Mouse (Mus musculus): ENCODE results near the gene Ulk3.

Gene Ulk3

DNA sequence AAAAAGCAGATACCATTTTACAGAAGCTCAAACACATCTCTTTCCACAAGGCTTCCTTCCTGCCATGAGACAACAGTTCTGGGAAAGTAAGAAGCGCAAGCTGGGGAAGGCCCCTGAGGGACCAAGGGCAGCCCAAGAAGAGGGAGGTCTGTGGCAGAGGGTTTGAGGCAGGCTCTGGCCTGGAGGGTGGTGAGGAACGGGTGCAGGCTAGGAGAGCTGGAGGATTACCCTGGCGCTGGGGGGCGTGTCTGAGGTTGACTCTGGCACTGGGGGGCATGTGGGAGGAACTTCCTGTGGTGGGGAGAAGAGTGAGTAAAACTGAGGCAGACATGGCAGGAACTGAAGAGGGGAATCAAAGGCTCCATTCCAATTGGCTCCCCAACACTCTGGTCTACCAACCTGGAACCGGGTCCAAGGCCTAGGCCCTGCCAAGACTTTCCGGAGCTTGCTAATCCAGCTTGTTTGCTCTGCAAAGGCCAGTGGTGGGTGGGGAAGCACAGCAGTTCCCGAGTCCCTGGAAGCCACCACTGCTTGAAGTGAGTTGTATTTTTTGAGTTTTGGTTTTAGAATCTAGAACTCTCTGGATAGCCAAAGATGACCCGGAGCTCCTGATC is 28.4 kb downstream of the Ulk3 start:
- no peak for DNase-seq (ENCODE audit: low read depth)

DNA sequence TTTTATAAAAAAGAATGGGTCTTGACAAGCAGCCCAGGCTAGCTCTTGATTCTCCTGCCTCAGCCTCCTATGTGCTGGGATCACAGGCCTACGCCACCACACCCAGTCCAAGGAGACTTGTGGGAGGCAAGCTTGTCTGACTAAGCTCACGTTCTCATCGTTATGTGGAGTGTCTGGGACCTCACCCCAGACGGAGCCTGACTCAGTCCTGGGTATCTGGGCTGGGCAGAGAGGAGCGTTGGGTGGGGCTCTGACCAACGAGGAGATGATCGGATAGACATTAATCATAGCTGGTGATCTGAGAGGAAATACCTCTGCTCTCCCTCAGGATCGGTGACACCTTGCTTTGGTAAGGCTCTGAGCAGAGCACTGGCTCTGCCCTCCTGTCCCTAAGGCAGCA is 29.6 kb downstream of the Ulk3 start:
- no peak for DNase-seq (ENCODE audit: low read depth)

DNA sequence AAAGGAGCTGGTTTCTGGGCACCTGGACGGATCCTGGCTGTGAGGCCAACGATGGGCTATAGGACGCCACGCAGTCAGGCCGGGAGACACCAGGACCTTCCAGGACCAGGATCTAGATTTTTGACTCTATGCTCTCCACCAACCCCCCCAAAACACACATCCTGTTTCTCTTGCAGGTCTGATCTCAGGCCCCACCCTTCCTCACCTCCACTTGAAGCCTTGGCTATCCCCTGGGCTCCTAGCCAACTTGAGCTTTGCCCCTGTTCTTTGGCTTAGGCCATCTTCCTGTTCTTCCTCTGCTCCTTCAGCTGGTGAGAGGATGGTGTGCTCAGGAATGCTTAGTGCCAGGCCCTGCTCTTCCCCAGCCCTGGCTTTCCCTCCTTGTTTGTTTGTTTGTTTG is 31.4 kb downstream of the Ulk3 start, which contains the start of gene Lman1l:
Gene Lman1l (minus strand): TSS at position 101 of the 400 bp plus-strand sequence.
- no peak for DNase-seq (ENCODE audit: low read depth)

DNA sequence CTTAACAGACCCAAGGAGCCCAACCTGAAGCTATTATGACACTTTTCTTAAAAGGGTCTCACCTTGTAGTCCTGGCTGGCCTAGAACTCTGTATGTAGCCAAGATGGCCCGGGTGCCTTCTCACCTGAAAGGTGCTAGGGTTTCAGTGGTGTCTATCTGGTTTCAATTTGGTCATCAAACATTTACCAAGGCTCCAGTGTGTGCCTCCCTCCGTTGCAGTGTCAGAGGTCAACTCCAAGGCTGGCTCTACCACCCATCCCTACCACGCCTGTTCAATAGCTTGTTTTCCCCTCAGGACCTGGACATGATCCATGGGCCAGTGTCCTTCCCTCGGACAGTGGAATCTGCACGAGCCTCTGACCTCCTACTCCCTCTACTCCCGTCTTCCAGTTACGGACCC is 35.0 kb downstream of the Ulk3 start:
- DNase-seq (ENCODE audit: low read depth): no peak

DNA sequence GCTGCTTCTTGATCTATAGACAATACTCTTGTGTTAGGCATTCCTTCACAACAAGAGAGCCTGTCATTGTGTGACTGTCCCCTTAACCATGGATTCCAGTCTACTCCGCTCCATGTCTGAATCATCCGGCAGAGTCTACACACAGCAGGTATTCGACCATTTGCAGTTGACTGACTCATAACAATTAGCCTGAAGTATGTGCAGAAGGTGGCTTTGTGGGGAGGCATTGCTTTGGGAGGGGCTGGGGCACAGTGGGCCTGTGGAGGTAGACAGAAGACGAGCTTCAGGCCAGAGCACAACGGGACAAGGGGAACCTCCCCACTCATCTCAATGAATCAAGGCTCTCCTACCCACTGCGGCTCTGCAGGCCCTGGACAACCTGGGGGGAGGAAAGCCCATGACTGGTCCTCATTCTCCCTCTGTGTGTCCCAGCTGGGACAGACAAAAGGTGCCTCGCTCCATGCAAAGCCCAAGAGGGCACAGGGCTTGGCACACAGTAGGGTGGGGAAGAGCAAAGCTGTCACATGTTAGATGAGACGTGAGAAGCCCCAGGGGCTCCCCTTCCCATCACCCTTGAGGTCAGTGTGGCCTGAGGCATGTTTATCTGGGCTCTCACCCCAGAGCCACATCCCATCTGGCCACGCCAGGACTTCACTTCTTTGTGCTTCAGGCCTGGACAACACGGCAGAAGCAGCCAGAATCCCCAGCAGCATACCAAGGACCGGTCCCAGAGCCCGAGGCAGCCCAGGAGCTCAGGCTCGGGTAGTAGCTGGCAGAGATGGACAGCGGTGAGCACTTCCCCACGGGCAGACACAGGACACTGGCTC is 36.6 kb downstream of the Ulk3 start:
- no peak for DNase-seq (ENCODE audit: low read depth)

DNA sequence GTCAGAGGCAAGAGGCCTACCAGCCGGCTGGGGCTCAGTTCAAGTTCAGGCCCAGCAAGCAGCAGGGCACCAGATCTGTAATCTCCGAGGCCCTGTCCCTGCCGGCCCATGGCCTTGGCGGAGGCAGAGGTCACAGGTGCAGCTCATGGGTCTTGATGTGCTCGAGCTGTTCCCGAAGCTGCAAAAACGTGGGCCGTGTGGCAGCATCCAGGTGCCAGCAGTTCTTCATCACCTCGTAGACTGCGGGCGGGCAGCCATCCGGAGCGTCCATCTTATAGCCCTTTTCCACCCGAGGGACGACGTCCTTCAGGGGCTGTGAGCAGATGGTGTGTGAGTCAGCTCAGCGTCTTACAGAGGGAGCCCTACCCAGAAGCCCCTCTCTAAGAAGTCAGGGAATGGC is 37.9 kb downstream of the Ulk3 start:
- no peak for DNase-seq (ENCODE audit: low read depth)

DNA sequence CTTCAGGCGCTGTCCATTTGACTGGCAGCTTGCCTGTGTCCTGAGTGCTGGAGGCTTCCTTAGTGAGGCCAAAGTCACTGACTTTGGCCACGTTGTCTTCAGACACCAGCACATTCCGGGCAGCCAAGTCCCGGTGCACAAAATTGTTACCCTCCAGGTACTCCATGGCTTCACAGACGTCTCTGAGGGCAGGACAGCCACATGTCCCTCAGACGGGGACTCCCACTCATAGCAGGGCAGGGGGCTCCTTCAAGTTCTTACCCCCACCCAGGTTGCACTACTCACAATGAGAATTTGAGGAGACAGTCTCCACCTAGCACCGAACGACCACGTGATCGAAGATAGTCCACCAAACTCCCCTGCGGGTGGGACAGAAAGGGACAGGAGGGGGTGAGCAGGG is 38.6 kb downstream of the Ulk3 start:
- no peak for DNase-seq (ENCODE audit: low read depth)

DNA sequence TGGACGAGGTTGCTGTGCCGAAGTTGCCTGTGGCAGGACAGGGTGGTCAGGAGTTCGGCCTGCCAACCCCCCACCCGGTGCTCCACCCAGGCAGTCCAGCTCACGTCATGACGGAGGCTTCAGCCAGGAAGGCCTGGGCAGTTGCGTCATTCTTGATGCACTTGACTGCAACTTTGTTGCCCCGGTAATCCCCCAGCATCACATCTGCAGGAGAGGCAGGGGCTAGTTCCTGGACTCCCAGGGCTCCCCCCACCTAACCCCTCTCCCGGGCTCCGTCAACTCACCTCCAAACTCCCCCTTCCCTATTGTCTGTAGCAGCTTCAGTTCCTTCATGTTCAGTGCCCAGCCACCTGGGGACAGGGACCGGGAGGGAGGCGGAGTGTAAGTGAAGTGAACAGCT is 39.5 kb downstream of the Ulk3 start:
- DNase-seq (ENCODE audit: low read depth): no peak

DNA sequence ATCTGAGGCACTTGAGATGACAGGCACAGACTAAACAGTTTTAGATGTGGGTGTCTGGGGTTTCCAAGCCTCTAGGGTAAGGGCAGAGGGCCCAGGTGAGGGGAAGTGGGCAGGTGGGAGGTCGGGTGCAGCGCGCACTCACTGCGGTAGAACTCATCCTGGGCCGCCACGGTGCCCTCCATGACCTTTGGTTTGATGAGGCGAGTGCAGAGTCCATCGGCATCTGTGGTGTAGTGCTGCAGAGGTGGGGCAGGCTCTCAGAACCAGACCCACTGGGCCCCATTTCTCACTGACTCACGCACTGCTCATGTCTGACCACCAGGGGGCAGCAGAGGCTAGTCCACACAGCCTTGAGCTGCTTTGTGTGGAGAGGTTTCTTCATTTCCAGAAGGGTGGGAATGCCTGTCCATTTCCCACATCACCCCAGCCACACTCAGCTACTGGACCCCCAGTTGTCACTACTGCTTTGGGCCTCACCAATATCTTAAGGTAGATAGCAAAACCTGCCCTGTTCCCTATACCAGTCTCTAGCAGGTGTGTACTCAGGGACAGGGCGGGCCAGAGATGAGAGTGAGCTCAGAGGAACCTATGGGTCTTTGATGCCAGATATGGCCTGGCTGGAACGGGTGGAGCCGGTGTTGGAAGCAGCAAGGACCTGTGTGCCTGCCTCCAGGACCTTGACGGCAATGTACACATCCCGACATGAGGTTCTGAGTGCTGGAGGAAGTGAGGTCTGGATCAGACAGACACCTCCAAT is 40.0 kb downstream of the Ulk3 start:
- DNase-seq (ENCODE audit: low read depth): no peak

DNA sequence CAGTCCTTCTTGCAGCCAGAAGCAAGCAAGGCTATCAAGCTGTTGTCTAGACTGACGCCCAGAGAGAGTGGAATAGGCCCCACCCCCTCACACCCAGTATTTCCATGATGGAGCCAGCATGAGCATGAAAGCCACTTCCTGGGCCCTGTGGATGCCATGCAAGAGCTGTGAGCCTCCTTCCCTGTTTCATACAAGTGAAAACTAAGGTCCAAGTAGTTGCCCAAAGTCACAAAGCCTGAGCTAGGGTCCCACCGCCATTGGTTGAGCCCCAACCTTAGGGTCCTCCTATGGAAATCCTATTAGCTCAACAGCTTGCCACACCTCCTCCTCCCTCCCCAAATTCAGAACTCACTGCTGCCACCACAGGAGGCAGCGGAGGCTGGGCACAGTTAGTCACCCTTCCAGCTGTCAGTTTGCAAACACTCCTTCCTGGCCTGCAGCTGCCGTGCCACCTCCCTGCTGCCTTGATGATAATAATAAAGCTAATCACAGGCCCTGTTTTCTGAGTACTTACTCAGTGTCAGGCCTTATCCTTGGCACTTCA is 44.3 kb downstream of the Ulk3 start:
- DNase-seq (ENCODE audit: low read depth): no peak

DNA sequence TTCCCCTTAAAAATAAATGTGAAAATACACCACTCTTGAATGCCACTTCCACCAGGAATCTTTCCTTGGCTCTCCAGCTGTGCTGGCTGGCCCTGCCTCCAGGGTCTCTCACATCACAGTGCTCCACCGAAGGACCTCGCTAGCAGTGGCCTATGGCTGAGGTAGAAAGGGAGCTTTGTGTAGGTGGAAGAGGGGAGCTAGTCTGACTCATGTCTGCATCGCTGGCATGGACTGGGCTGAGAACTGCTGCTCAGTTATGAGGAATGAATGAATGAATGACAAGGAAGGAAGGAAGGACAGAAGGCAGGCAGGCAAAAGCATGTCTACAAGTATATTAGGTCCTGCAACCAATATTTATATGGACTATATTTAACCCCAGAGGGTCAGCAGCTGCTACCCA is 48.0 kb downstream of the Ulk3 start:
- no peak for DNase-seq (ENCODE audit: low read depth)

DNA sequence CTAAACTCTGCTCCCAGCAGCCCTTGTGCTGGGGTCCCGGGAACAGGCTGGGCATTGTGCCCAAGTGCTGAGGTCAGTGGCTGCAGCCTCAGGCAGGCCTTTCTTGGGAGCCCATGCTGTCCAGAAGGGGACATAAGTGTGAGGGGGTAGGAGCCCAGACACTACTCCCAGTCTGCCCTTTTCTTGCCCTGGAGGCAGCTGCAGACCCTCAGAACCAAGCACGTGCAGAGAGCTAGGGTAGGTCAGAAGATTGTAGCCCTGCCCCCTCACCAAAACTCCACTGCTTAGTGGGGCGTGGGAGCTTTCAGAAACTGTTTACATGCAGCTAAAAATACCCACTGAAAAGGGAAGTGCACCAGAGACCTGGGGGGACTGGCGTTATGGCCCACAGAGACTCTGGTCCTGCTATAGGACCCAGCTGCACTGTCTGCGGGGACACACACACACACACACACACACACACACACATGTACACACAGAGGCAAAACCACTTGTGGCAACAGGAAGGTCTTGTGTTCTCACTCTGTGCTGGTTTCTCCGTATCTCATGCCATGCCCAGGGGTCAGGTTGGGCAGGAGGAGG is 48.6 kb downstream of the Ulk3 start:
- DNase-seq (ENCODE audit: low read depth): no peak

DNA sequence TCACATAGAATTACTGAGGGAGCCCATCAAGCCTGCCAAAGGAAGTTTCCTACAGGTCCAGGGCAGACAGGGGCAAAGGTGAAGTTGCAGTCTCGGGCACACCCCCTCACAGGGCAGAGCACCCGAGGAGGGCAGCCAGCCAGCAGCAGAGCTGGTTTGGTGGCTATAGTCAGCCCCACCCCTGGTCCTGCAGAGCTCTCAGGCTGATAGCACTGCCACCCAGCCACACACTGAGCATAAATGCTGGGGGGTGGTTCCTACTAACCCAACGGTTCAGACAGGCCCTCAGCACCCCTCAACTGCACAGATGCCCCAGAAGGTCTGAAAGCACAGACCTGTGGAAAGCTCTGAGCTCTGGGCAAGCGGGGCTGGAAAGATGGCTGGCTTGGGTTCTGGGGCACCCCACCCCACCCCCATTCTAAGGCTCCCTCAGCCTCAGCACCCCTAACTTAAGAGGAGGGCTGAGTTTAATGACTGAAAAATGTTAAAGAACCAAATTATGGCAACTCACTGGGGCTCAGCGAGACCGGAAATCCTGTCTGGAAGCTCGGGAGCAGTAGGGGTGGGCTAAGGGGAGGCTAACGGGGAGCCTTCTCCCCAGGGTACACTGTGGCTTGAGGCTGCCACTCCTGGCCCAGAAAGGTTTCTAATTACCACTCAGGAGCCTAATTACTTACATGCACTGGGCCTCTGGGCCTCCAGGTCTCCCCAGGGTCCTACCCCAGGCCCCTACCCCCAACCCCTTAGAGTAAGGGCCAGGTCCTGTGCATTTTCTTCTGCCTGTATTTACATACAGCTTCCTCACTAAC is 49.6 kb downstream of the Ulk3 start:
- DNase-seq (ENCODE audit: low read depth): no peak

DNA sequence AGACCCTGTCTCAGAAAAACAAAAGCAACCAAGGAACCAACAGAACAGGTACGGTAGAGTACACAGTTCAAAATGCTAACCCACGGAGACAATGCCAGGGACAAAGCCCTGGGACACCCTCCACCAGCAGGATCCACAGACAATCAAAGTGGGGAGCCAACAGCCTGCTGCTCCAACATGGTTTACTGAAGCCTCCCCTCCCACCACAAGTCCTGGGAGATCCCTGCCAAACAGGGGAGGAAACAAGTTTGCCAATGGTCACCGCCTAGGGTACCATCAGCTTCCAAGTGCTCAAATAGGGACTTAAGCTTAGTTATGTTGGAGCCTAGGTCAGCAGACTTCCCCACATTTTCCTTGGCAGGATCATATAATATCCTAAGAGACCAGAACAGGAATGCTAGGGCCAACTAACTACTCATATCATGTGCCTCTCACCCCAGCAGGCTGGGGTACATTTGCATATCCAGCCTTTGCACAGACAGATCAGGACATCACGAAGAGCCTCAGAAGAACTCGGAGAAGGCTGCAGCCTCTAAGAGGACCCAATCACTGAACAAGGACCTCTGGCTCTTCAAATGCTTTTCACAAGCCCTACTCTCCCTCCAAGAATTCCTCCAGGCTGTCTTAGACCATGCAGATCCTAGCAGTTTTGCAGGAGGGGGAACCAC is 50.5 kb downstream of the Ulk3 start:
- DNase-seq (ENCODE audit: low read depth): no peak

DNA sequence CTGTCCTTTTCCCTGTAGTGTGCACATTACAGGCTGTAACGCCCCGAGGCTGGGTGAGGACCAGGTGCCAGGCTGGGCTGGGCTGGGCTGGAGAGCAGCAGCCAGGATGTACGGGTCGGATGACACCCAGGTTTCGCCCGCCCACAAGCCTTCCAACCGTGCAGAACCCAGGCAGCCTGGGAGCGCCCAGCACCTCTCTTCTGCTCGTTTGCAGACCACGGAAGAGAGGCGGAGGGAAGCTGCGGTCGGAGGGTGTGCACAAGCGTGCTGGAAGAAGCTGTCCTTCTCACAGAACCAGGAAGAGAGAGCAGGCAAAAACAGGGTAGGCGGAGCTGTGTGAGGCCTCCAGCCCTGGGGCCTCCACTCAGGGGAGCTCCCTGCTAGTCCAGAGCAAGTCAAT is 51.1 kb downstream of the Ulk3 start:
- peak; percentile 85 for DNase-seq (ENCODE audit: low read depth)

DNA sequence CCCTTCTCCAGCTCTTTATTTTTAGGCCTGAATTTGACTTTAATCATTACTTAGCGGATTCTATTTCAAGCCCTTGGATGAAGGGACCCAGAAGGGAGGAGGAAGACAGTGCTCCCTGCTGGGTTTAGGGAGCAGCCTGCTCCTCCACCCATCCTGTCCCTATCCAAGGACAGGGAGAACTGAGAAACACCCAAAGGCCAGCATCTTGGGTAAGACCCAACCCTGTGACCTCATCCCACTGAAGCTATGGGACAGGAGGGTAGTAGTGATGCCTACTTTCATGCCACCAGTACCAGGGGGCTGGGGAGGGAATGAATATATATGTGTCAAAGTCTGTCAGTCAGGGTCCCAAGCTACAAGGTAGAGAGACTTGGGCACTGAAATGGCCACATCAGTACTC is 51.8 kb downstream of the Ulk3 start:
- DNase-seq (ENCODE audit: low read depth): no peak

DNA sequence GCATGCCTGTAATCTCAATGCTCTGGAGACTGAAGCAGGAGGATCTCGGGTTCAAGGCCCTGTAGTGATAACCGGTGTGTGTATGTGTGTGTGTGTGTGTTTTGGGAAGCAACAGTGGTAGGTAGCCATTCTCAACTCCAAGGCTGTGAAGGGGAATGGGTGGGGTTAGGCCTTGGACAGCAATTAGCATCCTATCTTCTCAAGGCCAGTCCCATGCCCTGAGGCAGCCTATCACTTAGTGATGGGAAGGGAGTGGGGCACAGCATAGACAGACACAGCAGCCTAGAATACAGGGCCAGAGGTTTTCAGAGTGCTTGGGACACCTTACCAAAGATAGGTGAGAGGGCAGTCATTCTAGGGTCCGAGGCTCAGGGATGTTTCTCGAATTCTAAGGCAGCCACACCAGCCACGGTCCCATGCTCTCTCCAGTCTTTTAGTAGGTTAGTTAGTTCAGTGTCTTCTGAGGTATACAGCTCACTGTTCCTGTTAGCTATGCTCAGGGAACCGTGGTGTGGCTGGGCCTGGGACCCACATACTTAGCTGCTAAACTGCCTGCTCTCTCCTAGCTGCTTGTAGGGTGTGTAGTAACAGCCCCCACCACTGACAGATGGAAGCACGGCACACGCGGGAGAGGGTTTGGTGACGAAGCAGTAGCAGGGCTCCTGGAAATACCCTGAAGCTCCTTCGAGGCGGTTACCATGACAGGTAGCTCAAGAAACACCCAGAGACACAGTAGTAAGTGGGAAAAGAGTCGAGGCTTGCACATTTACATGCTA is 52.7 kb downstream of the Ulk3 start:
- no peak for DNase-seq (ENCODE audit: low read depth)

DNA sequence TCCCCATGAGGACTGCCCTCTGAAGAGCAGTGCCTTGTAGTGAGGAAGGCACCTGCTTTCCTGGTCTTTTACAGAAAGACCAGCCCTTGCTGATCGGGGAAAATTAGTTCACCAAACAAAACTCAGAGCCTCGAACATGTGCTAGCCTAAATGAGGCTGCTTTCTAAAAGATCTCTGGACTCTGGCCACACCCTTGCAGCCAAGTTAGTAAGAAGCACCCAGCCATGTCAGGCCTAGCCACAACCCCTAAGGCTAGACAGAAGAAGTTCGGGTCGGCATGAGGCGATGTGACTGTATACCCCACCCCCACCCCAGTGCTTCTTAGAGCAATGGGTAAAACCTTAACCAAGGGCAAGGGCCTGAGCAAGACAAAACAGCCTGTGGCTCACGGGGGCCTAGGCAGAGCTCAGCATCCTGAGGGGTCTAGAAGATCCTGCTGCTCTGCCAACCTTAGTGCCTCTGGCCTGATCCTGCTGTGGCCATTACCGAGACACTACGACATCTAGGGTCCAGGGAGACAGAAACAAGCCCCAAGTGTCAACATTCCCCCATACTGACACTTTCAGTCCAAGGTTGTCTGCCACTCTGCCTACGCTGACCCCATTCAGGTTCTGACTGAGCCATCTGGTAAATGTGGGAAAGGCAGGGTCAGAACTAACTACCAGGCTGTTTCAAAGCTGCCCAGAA is 54.1 kb downstream of the Ulk3 start:
- DNase-seq (ENCODE audit: low read depth): no peak

DNA sequence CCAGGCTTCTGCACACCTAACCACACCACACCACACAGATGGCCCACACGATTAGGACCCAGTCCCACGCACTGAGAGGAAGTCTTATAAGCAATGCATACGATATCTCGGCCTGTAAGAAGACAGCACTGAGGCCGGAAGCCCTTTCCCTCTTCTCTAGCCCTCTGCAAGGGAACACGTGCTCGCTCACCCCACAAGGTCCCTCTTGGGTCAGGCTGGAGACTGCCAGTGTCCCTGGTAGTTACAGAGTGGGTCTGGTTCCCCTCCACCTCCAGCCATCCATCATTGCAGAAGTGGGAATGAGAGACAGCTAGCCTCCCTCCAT is 54.6 kb downstream of the Ulk3 start:
- no peak for DNase-seq (ENCODE audit: low read depth)

DNA sequence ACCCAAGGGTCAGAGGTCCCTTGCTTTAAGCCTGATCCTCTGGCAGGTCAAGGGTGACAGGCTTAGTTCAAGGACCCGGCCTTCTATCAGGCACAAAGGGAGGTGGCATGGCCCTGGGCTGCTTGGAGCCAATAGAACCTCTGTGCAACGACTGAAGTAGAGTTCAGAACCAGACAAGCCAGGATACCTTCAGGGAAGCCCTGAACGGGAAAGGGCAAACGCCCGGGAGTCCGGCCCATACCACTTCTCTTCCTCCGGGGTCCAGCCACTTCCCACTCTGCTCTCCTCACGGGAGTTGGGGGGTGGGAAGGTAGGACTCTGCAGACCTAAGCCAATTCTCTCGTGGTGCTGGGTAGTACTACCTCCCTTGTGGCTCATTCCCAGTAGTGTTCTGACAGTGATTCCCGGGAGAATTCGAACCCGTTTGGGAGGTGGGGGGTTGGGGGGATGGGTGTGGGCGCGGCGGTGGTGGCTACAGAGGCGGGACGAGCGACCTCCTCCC is 55.2 kb downstream of the Ulk3 start:
- DNase-seq (ENCODE audit: low read depth): no peak

Data from c-Kit-positive CD71-negative TER-119-negative erythroid progenitor cells, embryonic 14.5 days (primary cell).